Mouse (Mus musculus) olfactory bulb, adult 2 months (tissue): ENCODE results near the gene Ager. TPM values are rescaled to one million over a fixed set of nuclear protein-coding genes. Genes with fewer than 3 reads are reported as not detected.

Experiments used
- H3K27ac ChIP-seq: fragments of 200-500 bp; 2 replicates; pipeline ENCODE4 v1.5.1; 2012; ENCODE audit warnings: low read depth, low read length; ENCODE audit not compliant: insufficient read depth
- H3K4me1 ChIP-seq: fragments of 200-500 bp; 2 replicates; pipeline ENCODE4 v1.6.1; 2012; ENCODE audit warnings: low read length; ENCODE audit not compliant: control insufficient read depth, insufficient read depth
- H3K4me3 ChIP-seq: fragments of 200-500 bp; 2 replicates; pipeline ENCODE4 v1.5.1; 2012; ENCODE audit warnings: mild to moderate bottlenecking, low read depth, low read length, moderate library complexity; ENCODE audit not compliant: insufficient read depth
- CTCF ChIP-seq: fragments of 200-500 bp; IDR thresholded peaks from 2 replicates; pipeline ENCODE4 v1.5.1; 2012; ENCODE audit warnings: low read depth, mild to moderate bottlenecking, low read length, moderate library complexity; ENCODE audit not compliant: insufficient read depth
- POLR2A ChIP-seq: fragments of 200-500 bp; IDR thresholded peaks from 2 replicates; pipeline ENCODE4 v1.6.1; 2012; ENCODE audit warnings: mild to moderate bottlenecking, low read depth, low read length, moderate library complexity; ENCODE audit not compliant: insufficient read depth
- WGBS: fragments of 180-500 bp; shearing (Covaris S2); methylation state at CpG from one replicate; pipeline ENCODE4 v1.1.7; 2018; 5-methylcytosine and 5-hydroxymethylcytosine counted together
- polyA plus RNA-seq: library from polyadenylated mRNA; stranded (reverse); fragments of >200 nt; gene quantifications from 2 replicates; pipeline ENCODE4 v1.2.4, GENCODE M21; 2012; ENCODE audit warnings: low replicate concordance; ENCODE audit not compliant: missing spikeins, insufficient read depth, insufficient read length

Gene Ager
- polyA plus RNA-seq, 1 experiment: not detected

GRCm38 (mm10) chr17:34588767-34589166, 8.9 kb upstream of the Ager start:
- WGBS: 85% methylated on average over 3 of the region's 3 CpGs
- no peak for TF ChIP-seq POLR2A
- no peak for TF ChIP-seq CTCF
- H3K4me1 ChIP-seq: peaks cover 38% of the 10 kb centered on the region
- H3K4me3 ChIP-seq: no peak overlapping the region
- no peak overlapping the region for H3K27ac ChIP-seq

GRCm38 (mm10) chr17:34589206-34589605, 8.5 kb upstream of the Ager start:
- no peak overlapping the region for H3K4me3 ChIP-seq
- 73% methylated on average over 7 of the region's 7 CpGs for WGBS
- no peak overlapping the region for H3K27ac ChIP-seq
- H3K4me1 ChIP-seq: peaks cover 43% of the 10 kb centered on the region
- no peak for TF ChIP-seq POLR2A
- TF ChIP-seq CTCF: no peak

GRCm38 (mm10) chr17:34589681-34590101, 8.0 kb upstream of the Ager start, which contains the start of gene Gpsm3:
Gpsm3 (plus strand) TSS chr17:34589806.
- H3K27ac ChIP-seq: no peak within 1 kb of the TSS
- H3K4me3 ChIP-seq: 0 out of 2 replicates have a peak within 1 kb of the TSS, but pooled peaks have one; percentile 21
- TF ChIP-seq POLR2A (no peak), CTCF (no peak)
- peaks cover 47% of the 10 kb centered on the region for H3K4me1 ChIP-seq
- WGBS: 55% methylated on average over 7 of the region's 7 CpGs

- WGBS: 78% methylated on average over 15 of the region's 15 CpGs
- Histone ChIP-seq H3K4me3 (0 out of 2 replicates have a peak overlapping the region, but pooled peaks have one; percentile 21), H3K4me1 (peaks cover 53% of the 10 kb centered on the region), H3K27ac (no peak overlapping the region)
- TF ChIP-seq CTCF: no peak
Observed at GRCm38 (mm10) chr17:34590154-34590987, 7.3 kb upstream of the Ager start.

- Histone ChIP-seq H3K4me1 (peaks cover 47% of the 10 kb centered on the region), H3K27ac (peak within 1 kb of the TSS; percentile 97), H3K4me3 (peak within 1 kb of the TSS; percentile 89)
- TF ChIP-seq CTCF (no peak), POLR2A (no peak)
- WGBS: 7% methylated on average over 21 of the region's 21 CpGs
Observed at GRCm38 (mm10) chr17:34591029-34591993, 6.4 kb upstream of the Ager start, which contains the start of gene Pbx2. Pbx2 (plus strand) TSS chr17:34591266.

- peaks cover 42% of the 10 kb centered on the region for H3K4me1 ChIP-seq
- peak overlapping the region; percentile 97 for H3K27ac ChIP-seq
- peak overlapping the region; percentile 89 for H3K4me3 ChIP-seq
- 2% methylated on average over 28 of the region's 35 CpGs for WGBS
- no peak for TF ChIP-seq CTCF
- TF ChIP-seq POLR2A: peak; percentile 64
Observed at GRCm38 (mm10) chr17:34591994-34592375, 5.7 kb upstream of the Ager start.

- TF ChIP-seq CTCF (no peak), POLR2A (no peak)
- H3K4me3 ChIP-seq: peak overlapping the region; percentile 89
- H3K4me1 ChIP-seq: peaks cover 42% of the 10 kb centered on the region
- 1% methylated on average over 32 of the region's 32 CpGs for WGBS
- H3K27ac ChIP-seq: peak overlapping the region; percentile 76
Observed at GRCm38 (mm10) chr17:34592581-34593549, 4.8 kb upstream of the Ager start.
